Mouse (Mus musculus) kidney, embryonic 15.5 days (tissue): ENCODE measurements around the gene Mfsd4a. TPM values are rescaled to one million over a fixed set of nuclear protein-coding genes. Genes with fewer than 3 reads are reported as not detected.

Experiments used
- ATAC-seq: fragments of 200-750 bp; cut with Nextera tagmentation; replicated peaks from 2 replicates; pipeline ENCODE4 v1.8.0; 2017; ENCODE audit warnings: moderate TSS enrichment; ENCODE audit not compliant: low FRiP score
- H3K27ac ChIP-seq: fragments of 300-500 bp; sonication (generic); 2 replicates; pipeline ENCODE4 v1.5.1; 2015; ENCODE audit warnings: mild to moderate bottlenecking, inconsistent platforms
- H3K27me3 ChIP-seq: fragments of 300-500 bp; sonication (generic); 2 replicates; pipeline ENCODE4 v1.6.1; 2015; ENCODE audit warnings: inconsistent platforms
- H3K36me3 ChIP-seq: fragments of 300-500 bp; sonication (generic); 2 replicates; pipeline ENCODE4 v1.6.1; 2015; ENCODE audit warnings: inconsistent platforms
- H3K4me1 ChIP-seq: fragments of 300-500 bp; sonication (generic); 2 replicates; pipeline ENCODE4 v1.6.1; 2015; ENCODE audit warnings: inconsistent platforms
- H3K4me2 ChIP-seq: fragments of 300-500 bp; sonication (generic); 2 replicates; pipeline ENCODE4 v1.6.1; 2015; ENCODE audit warnings: moderate library complexity, mild to moderate bottlenecking, inconsistent platforms
- H3K4me3 ChIP-seq: fragments of 300-500 bp; sonication (generic); replicated peaks from 2 replicates; pipeline ENCODE4 v1.5.1; 2015; ENCODE audit warnings: mild to moderate bottlenecking, inconsistent platforms
- H3K9ac ChIP-seq: fragments of 300-500 bp; sonication (generic); 2 replicates; pipeline ENCODE4 v1.6.1; 2015; ENCODE audit warnings: mild to moderate bottlenecking, inconsistent platforms
- H3K9me3 ChIP-seq: fragments of 300-500 bp; sonication (generic); replicated peaks from 2 replicates; pipeline ENCODE4 v1.6.1; 2016; ENCODE audit warnings: inconsistent platforms
- WGBS: fragments of 180-500 bp; shearing (Covaris S2); methylation state at CpG from one replicate; pipeline ENCODE4 v1.1.7; 2015; ENCODE audit warnings: mixed read lengths; 5-methylcytosine and 5-hydroxymethylcytosine counted together
- polyA plus RNA-seq: library from polyadenylated mRNA; unstranded; fragments of >200 nt; fragmentation: Nextera tagmentation; extraction: Ambion mirVana; gene quantifications from 2 replicates; pipeline ENCODE4 v1.2.1, GENCODE M21; 2015

Mfsd4a gene
- polyA plus RNA-seq, 1 experiment from 2014 or later: 15.6 TPM

DNA sequence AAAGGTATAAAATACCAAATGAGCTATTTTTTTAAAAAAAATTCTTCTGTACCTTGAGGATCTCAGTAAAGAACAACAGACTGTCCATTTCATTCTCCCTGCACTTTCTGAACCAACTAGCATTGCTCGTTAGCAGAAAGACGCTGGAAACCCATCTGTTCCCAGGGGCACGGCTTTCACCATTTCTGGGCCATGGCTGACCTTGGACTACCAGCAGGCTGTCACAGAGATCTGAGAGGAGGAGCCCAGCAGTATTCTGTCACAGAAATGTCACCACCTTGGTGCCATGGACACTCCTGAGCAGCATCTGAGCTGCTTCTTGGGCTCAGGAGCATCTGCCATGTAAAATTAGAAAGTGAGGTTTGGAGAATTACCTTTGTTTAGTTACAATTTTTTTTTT, 30.1 kb downstream of the Mfsd4a start:
- 74% methylated on average over 3 of the region's 3 CpGs for WGBS
- Histone ChIP-seq H3K27ac (no peak overlapping the region), H3K9me3 (no peaks in the 10 kb centered on the region), H3K9ac (no peak overlapping the region), H3K4me1 (peaks cover 8% of the 10 kb centered on the region), H3K36me3 (peaks cover 28% of the 10 kb centered on the region), H3K4me3 (no peak overlapping the region), H3K4me2 (no peak overlapping the region), H3K27me3 (no peaks in the 10 kb centered on the region)
- ATAC-seq: no peak

- Histone ChIP-seq H3K4me1 (no peaks in the 10 kb centered on the region), H3K4me3 (no peak overlapping the region), H3K36me3 (peaks cover 81% of the 10 kb centered on the region), H3K27me3 (no peaks in the 10 kb centered on the region), H3K27ac (no peak overlapping the region), H3K9me3 (no peaks in the 10 kb centered on the region), H3K4me2 (no peak overlapping the region), H3K9ac (no peak overlapping the region)
- 86% methylated on average over 7 of the region's 7 CpGs for WGBS
- no peak for ATAC-seq
Measured at GRCm38 (mm10) chr1:132032172-132032571, 35.7 kb downstream of the Mfsd4a start.

DNA sequence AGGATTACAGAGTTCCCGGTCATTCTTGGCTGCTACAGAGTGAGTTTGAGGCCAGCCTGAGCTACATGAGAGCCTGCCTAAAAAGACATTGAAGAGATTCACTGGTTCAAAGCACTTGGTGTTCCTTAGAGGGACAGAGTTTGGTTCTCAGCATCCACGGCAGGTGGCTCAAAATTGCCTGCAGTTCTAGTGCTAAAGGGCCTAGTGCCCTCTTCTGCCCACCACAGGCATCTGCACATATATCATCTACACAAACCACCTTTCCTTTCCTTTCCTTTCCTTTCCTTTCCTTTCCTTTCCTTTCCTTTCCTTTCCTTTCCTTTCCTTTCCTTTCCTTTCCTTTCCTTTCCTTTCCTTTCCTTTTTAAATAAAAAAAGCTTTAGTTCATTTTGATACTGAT, 37.3 kb downstream of the Mfsd4a start:
- Histone ChIP-seq H3K27ac (no peak overlapping the region), H3K9me3 (no peaks in the 10 kb centered on the region), H3K4me3 (no peak overlapping the region)

DNA sequence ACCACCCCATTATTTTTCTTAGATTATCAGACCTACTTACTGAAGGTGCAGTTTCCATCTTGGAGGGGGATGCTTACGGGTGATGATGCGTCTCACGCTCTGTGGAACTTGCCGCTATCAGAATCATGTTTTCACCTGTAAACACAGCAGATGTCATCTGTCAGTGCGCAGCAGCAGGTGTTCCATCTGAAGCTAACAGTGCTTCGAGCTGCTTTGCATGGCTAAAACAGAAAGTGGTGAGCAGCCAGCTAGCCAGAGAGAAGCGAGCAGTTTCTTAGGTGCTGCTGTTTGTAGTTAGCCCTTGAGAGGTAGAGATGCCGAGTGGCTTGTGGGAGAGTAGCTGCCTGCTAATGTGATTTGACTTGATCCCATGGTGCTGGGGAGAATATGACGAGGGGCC, 39.4 kb downstream of the Mfsd4a start:
- Histone ChIP-seq H3K36me3 (peaks cover 92% of the 10 kb centered on the region), H3K9ac (no peak overlapping the region), H3K27me3 (no peaks in the 10 kb centered on the region), H3K4me1 (no peaks in the 10 kb centered on the region), H3K27ac (no peak overlapping the region), H3K4me3 (no peak overlapping the region), H3K9me3 (no peaks in the 10 kb centered on the region), H3K4me2 (no peak overlapping the region)
- 90% methylated on average over 9 of the region's 9 CpGs for WGBS
- ATAC-seq: no peak

More for the DNA sequence above, 37.3 kb downstream of the Mfsd4a start:
- H3K4me2 ChIP-seq: no peak overlapping the region
- 66% methylated on average over 2 of the region's 2 CpGs for WGBS
- peaks cover 93% of the 10 kb centered on the region for H3K36me3 ChIP-seq
- no peaks in the 10 kb centered on the region for H3K4me1 ChIP-seq
- no peaks in the 10 kb centered on the region for H3K27me3 ChIP-seq
- no peak overlapping the region for H3K9ac ChIP-seq
- no peak for ATAC-seq

DNA sequence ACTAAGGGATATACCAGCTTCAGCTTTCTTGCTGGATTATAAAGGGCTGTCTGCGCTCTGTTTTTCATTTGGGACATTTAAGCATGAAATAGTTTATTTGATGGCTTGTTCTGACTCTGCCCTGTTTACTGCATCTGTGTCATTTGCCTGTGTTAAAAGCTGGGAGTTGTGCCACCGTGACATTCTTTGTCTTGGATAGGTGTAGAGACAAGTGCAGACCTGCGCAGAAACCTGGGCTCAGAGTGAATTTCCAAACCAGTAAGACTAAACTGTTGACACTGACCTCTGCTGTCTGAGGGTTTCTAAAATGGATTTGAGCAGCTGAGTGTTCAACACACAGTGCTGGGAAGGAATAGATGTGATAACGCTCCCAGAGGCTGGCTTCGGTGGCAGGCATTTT, 39.9 kb downstream of the Mfsd4a start:
- Histone ChIP-seq H3K9ac (no peak overlapping the region), H3K9me3 (no peaks in the 10 kb centered on the region), H3K36me3 (peaks cover 92% of the 10 kb centered on the region), H3K4me2 (no peak overlapping the region), H3K4me3 (no peak overlapping the region), H3K4me1 (no peaks in the 10 kb centered on the region), H3K27ac (no peak overlapping the region), H3K27me3 (no peaks in the 10 kb centered on the region)
- 88% methylated on average over 5 of the region's 5 CpGs for WGBS
- no peak for ATAC-seq

- peak; percentile 58; the same call in 1 of the 2 replicates for ATAC-seq
- Histone ChIP-seq H3K9me3 (no peaks in the 10 kb centered on the region), H3K4me3 (no peak overlapping the region), H3K4me1 (no peaks in the 10 kb centered on the region), H3K36me3 (peaks cover 92% of the 10 kb centered on the region), H3K4me2 (no peak overlapping the region), H3K27me3 (no peaks in the 10 kb centered on the region), H3K9ac (no peak overlapping the region), H3K27ac (no peak overlapping the region)
- 94% methylated on average over 11 of the region's 11 CpGs for WGBS
Measured at GRCm38 (mm10) chr1:132026925-132027646, 40.8 kb downstream of the Mfsd4a start.

DNA sequence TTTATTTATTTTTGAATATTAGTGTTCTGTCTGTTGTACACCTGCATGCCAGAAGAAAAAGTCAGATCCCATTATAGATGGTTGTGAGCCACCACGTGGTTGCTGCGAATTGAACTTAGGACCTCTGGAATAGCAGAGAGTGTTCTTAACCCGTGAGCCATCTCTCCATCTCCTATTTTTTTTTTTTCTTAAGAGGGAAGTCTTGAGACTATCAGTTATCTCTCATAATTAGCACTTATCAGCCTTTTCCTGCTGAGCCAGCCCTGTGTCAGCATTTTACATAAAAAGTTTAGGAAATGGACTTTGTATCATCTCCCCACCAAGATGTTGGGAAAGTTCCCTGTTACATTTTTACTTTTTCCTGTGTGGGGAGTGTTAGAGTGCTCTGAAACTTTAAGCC, 45.8 kb downstream of the Mfsd4a start:
- H3K9me3 ChIP-seq: no peaks in the 10 kb centered on the region
- H3K4me1 ChIP-seq: no peaks in the 10 kb centered on the region
- peaks cover 91% of the 10 kb centered on the region for H3K36me3 ChIP-seq
- no peak overlapping the region for H3K9ac ChIP-seq
- 82% methylated on average over 3 of the region's 3 CpGs for WGBS
- no peaks in the 10 kb centered on the region for H3K27me3 ChIP-seq
- H3K4me3 ChIP-seq: no peak overlapping the region
- no peak overlapping the region for H3K4me2 ChIP-seq
- no peak for ATAC-seq
- no peak overlapping the region for H3K27ac ChIP-seq

DNA sequence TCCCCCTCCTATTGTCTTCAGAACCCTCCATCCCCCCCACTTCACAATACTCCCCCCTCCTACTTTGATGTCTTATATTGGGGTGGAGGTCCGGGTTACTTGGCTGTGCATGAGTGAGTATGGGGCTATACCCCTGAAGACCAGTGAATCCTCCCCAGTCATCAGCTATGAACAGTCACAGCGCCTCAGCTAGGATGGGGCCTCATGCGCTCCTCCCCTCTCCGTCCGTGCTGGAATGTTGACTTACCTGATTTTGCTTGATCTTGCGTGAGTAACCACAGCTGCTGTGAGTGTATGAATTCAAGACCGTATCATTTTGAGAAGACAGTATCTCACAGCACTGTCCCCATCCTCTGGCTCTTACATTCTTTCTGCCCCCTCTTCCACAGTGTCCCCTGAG, 48.0 kb downstream of the Mfsd4a start:
- Histone ChIP-seq H3K4me3 (no peak overlapping the region), H3K9me3 (no peaks in the 10 kb centered on the region), H3K27me3 (no peaks in the 10 kb centered on the region), H3K36me3 (peaks cover 93% of the 10 kb centered on the region), H3K4me1 (no peaks in the 10 kb centered on the region), H3K9ac (no peak overlapping the region), H3K4me2 (no peak overlapping the region), H3K27ac (no peak overlapping the region)
- ATAC-seq: no peak
- WGBS: 95% methylated on average over 7 of the region's 7 CpGs

GRCm38 (mm10) chr1:132016691-132017090, 51.2 kb downstream of the Mfsd4a start:
- ATAC-seq: no peak
- H3K27ac ChIP-seq: no peak overlapping the region
- no peak overlapping the region for H3K4me3 ChIP-seq
- no peak overlapping the region for H3K9ac ChIP-seq
- no peaks in the 10 kb centered on the region for H3K27me3 ChIP-seq
- H3K9me3 ChIP-seq: no peaks in the 10 kb centered on the region
- no peak overlapping the region for H3K4me2 ChIP-seq
- 94% methylated on average over 1 of the region's 1 CpGs for WGBS
- peaks cover 69% of the 10 kb centered on the region for H3K36me3 ChIP-seq
- 0 out of 2 replicates have a peak, but pooled peaks cover 6% of the 10 kb centered on the region for H3K4me1 ChIP-seq

DNA sequence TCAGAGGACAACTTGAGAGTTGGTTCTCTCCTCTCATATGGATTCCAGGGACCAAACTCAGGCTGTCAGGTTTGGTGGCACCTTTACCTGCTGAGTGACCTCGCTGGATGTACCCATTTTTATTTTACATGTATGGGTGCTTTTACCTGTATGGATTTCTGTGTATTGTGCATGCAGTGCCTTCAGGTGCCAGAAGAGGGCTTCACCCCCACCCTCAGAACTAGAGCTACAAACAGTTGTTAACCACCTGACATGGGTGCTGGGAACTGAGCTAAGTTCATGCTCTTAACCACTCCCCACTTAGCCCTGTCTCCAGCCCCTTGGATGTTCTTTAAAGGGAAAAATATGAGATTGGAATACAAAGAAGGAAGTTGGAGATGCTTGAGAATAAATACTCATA, 53.1 kb downstream of the Mfsd4a start:
- Histone ChIP-seq H3K4me1 (peaks cover 19% of the 10 kb centered on the region), H3K4me2 (no peak overlapping the region), H3K9me3 (no peaks in the 10 kb centered on the region), H3K9ac (no peak overlapping the region), H3K36me3 (peaks cover 53% of the 10 kb centered on the region), H3K27me3 (no peaks in the 10 kb centered on the region), H3K4me3 (no peak overlapping the region), H3K27ac (no peak overlapping the region)
- no peak for ATAC-seq
- 83% methylated on average over 1 of the region's 1 CpGs for WGBS

DNA sequence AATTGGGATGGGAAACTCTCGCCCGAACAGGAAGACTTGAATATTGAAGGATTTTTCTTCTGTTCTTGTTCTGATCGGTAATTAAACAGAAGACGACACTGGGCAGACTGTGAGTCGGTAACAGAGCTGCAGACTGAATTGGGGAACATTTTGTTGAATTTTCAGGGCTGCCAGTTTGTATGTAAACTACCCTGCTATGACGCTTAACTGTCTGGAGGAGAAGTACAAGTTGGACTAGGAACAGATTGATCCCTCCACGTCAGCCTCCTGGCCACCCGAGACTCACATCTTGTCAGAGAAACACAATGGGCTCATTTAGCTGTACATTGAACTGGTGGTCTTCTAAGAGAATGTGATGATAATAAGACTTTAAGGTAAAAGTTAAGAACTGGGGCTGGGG, 55.0 kb downstream of the Mfsd4a start:
- ATAC-seq: no peak
- H3K9ac ChIP-seq: no peak overlapping the region
- no peaks in the 10 kb centered on the region for H3K9me3 ChIP-seq
- no peak overlapping the region for H3K4me2 ChIP-seq
- no peaks in the 10 kb centered on the region for H3K27me3 ChIP-seq
- no peak overlapping the region for H3K4me3 ChIP-seq
- no peak overlapping the region for H3K27ac ChIP-seq
- peaks cover 31% of the 10 kb centered on the region for H3K4me1 ChIP-seq
- 90% methylated on average over 8 of the region's 8 CpGs for WGBS
- peaks cover 34% of the 10 kb centered on the region for H3K36me3 ChIP-seq

- no peak overlapping the region for H3K4me2 ChIP-seq
- no peak overlapping the region for H3K4me3 ChIP-seq
- H3K27me3 ChIP-seq: no peaks in the 10 kb centered on the region
- H3K27ac ChIP-seq: no peak overlapping the region
- peaks cover 32% of the 10 kb centered on the region for H3K4me1 ChIP-seq
- ATAC-seq: no peak
- H3K36me3 ChIP-seq: peaks cover 23% of the 10 kb centered on the region
- H3K9me3 ChIP-seq: no peaks in the 10 kb centered on the region
- 79% methylated on average over 2 of the region's 2 CpGs for WGBS
- no peak overlapping the region for H3K9ac ChIP-seq
Measured at GRCm38 (mm10) chr1:132011785-132012184, 56.1 kb downstream of the Mfsd4a start.
